Mouse (Mus musculus) myocyte (in vitro differentiated cells): ENCODE measurements around the gene Hmgcs1. TPM values are rescaled to one million over a fixed set of nuclear protein-coding genes. Genes with fewer than 3 reads are reported as not detected.
A peak's percentile ranks its signal among the peaks of the same experiment; 100 is the strongest.

Source experiments
- H3K27me3 ChIP-seq: one replicate; pipeline ENCODE4 v1.6.1; 2011; ENCODE audit not compliant: control insufficient read depth, insufficient read depth, insufficient read length
- H3K36me3 ChIP-seq: one replicate; pipeline ENCODE4 v1.6.1; 2011; ENCODE audit not compliant: control insufficient read depth, insufficient read depth
- H3K4me2 ChIP-seq: one replicate; pipeline ENCODE4 v1.6.1; 2011; ENCODE audit warnings: low read depth, control low read depth
- H3K4me3 ChIP-seq: one replicate; pipeline ENCODE4 v1.5.1; 2011; ENCODE audit warnings: mild to moderate bottlenecking, control low read depth, moderate library complexity
- H3K79me2 ChIP-seq: one replicate; pipeline ENCODE4 v1.6.1; 2011; ENCODE audit not compliant: control insufficient read depth, insufficient read depth
- H3ac ChIP-seq: one replicate; pipeline ENCODE4 v1.6.1; 2011; ENCODE audit not compliant: control insufficient read depth, insufficient read length
- CEBPB ChIP-seq: IDR thresholded peaks from 2 replicates; pipeline ENCODE4 v1.6.1; 2011; ENCODE audit warnings: mild to moderate bottlenecking, moderate library complexity; ENCODE audit not compliant: poor library complexity, insufficient read depth, severe bottlenecking
- E2F4 ChIP-seq: IDR thresholded peaks from one replicate; pipeline ENCODE4 v1.6.1; 2011; ENCODE audit warnings: mild to moderate bottlenecking, control low read depth, moderate library complexity; ENCODE audit not compliant: insufficient read depth
- MAX ChIP-seq: IDR thresholded peaks from one replicate; pipeline ENCODE4 v1.6.1; 2011; ENCODE audit warnings: low read depth, mild to moderate bottlenecking, control low read depth
- MYOD1 ChIP-seq, 3 experiments: IDR thresholded peaks; one replicate each; pipeline ENCODE4 v1.6.1; 2011; ENCODE audit warnings: control low read depth in 2 of 3, low read depth in 2 of 3, mild to moderate bottlenecking in 2 of 3, moderate library complexity in 1 of 3; ENCODE audit not compliant: insufficient read length in 2 of 3, control insufficient read depth in 1 of 3
- MYOG ChIP-seq, 3 experiments: IDR thresholded peaks; one replicate each; pipeline ENCODE4 v1.6.1; 2011; ENCODE audit warnings: control low read depth in 2 of 3, low read depth in 2 of 3, mild to moderate bottlenecking in 2 of 3; ENCODE audit not compliant: insufficient read length in 2 of 3, control insufficient read depth in 1 of 3, insufficient read depth in 1 of 3
- POLR2A ChIP-seq: IDR thresholded peaks from one replicate; pipeline ENCODE4 v1.6.1; 2011; ENCODE audit warnings: low read depth, mild to moderate bottlenecking, control low read depth, moderate library complexity; ENCODE audit not compliant: insufficient read length
- POLR2AphosphoS2 ChIP-seq: IDR thresholded peaks from one replicate; pipeline ENCODE4 v1.6.1; 2011; ENCODE audit warnings: low read depth, control low read depth; ENCODE audit not compliant: insufficient read length
- REST ChIP-seq: IDR thresholded peaks from one replicate; pipeline ENCODE4 v1.6.1; 2011; ENCODE audit warnings: mild to moderate bottlenecking, control low read depth, moderate library complexity; ENCODE audit not compliant: insufficient read depth, insufficient read length
- SRF ChIP-seq: IDR thresholded peaks from one replicate; pipeline ENCODE4 v1.6.1; 2011; ENCODE audit warnings: low read depth; ENCODE audit not compliant: control insufficient read depth, insufficient read length
- TCF12 ChIP-seq: IDR thresholded peaks from one replicate; pipeline ENCODE4 v1.6.1; 2011; ENCODE audit warnings: mild to moderate bottlenecking, control low read depth; ENCODE audit not compliant: poor library complexity, insufficient read depth, severe bottlenecking
- TCF3 ChIP-seq: IDR thresholded peaks from one replicate; pipeline ENCODE4 v1.6.1; 2011; ENCODE audit warnings: low read depth, control low read depth; ENCODE audit not compliant: insufficient read length
- USF1 ChIP-seq: IDR thresholded peaks from one replicate; pipeline ENCODE4 v1.6.1; 2011; ENCODE audit warnings: low read depth, mild to moderate bottlenecking, control low read depth, moderate library complexity
- polyA plus RNA-seq: library from polyadenylated mRNA; unstranded; fragments of >200 nt; fragmentation: generic; extraction: Trizol; gene quantifications from one replicate; pipeline ENCODE4 v1.2.1, GENCODE M21; 2012; ENCODE audit warnings: missing spikeins

Gene Hmgcs1
- polyA plus RNA-seq, 1 experiment: 68.3 TPM

GRCm38 (mm10) chr13:119716105-119716504 is 25.9 kb downstream of the Hmgcs1 start:
- Histone ChIP-seq H3K36me3 (peaks cover 2% of the 10 kb centered on the region), H3K4me2 (no peak overlapping the region), H3K79me2 (no peaks in the 10 kb centered on the region), H3K27me3 (no peaks in the 10 kb centered on the region), H3K4me3 (no peak overlapping the region), H3ac (no peak overlapping the region)
- no peak for TF ChIP-seq POLR2AphosphoS2
- no peak for TF ChIP-seq CEBPB
- no peak for TF ChIP-seq TCF12
- no peak for TF ChIP-seq MAX
- no peak for TF ChIP-seq MYOD1 (IDR thresholded peaks at IDR 0.05; ENCODE audit: control insufficient read depth in 1 of 3, insufficient read length in 2 of 3, low read depth in 2 of 3)
- no peak for TF ChIP-seq REST
- no peak for TF ChIP-seq E2F4
- no peak for TF ChIP-seq POLR2A
- TF ChIP-seq TCF3: no peak
- TF ChIP-seq SRF: no peak
- no peak for TF ChIP-seq USF1
- no peak for TF ChIP-seq MYOG (IDR thresholded peaks at IDR 0.05; ENCODE audit: control insufficient read depth in 1 of 3, insufficient read depth in 1 of 3, insufficient read length in 2 of 3, low read depth in 2 of 3)

GRCm38 (mm10) chr13:119722447-119722846 is 32.3 kb downstream of the Hmgcs1 start:
- Histone ChIP-seq H3K36me3 (no peaks in the 10 kb centered on the region), H3K79me2 (no peaks in the 10 kb centered on the region), H3K4me2 (no peak overlapping the region), H3K4me3 (no peak overlapping the region), H3K27me3 (no peaks in the 10 kb centered on the region), H3ac (no peak overlapping the region)
- TF ChIP-seq USF1: no peak
- no peak for TF ChIP-seq TCF12

- Histone ChIP-seq H3K79me2 (no peaks in the 10 kb centered on the region), H3ac (no peak overlapping the region), H3K27me3 (no peaks in the 10 kb centered on the region), H3K4me3 (no peak overlapping the region), H3K4me2 (peak overlapping the region; percentile 27), H3K36me3 (no peaks in the 10 kb centered on the region)
- no peak for TF ChIP-seq TCF3
- no peak for TF ChIP-seq E2F4
- TF ChIP-seq MYOD1 (IDR thresholded peaks at IDR 0.05; ENCODE audit: control insufficient read depth in 1 of 3, insufficient read length in 2 of 3, low read depth in 2 of 3): no peak
- TF ChIP-seq POLR2A: no peak
- no peak for TF ChIP-seq POLR2AphosphoS2
- TF ChIP-seq MYOG (IDR thresholded peaks at IDR 0.05; ENCODE audit: control insufficient read depth in 1 of 3, insufficient read depth in 1 of 3, insufficient read length in 2 of 3, low read depth in 2 of 3): no peak
- TF ChIP-seq USF1: no peak
- no peak for TF ChIP-seq CEBPB
- no peak for TF ChIP-seq MAX
- no peak for TF ChIP-seq REST
- TF ChIP-seq SRF: no peak
Measured at GRCm38 (mm10) chr13:119723368-119723767, 33.2 kb downstream of the Hmgcs1 start.

GRCm38 (mm10) chr13:119724541-119724940 is 34.4 kb downstream of the Hmgcs1 start:
- Histone ChIP-seq H3K4me3 (no peak overlapping the region), H3K79me2 (no peaks in the 10 kb centered on the region), H3K27me3 (no peaks in the 10 kb centered on the region), H3K36me3 (no peaks in the 10 kb centered on the region), H3ac (no peak overlapping the region), H3K4me2 (no peak overlapping the region)
- TF ChIP-seq MAX: no peak
- TF ChIP-seq MYOD1 (IDR thresholded peaks at IDR 0.05; ENCODE audit: control insufficient read depth in 1 of 3, insufficient read length in 2 of 3, low read depth in 2 of 3): no peak
- no peak for TF ChIP-seq TCF12
- no peak for TF ChIP-seq SRF
- no peak for TF ChIP-seq REST
- TF ChIP-seq TCF3: no peak
- no peak for TF ChIP-seq E2F4
- TF ChIP-seq CEBPB: no peak
- TF ChIP-seq USF1: no peak
- TF ChIP-seq POLR2A: no peak
- no peak for TF ChIP-seq POLR2AphosphoS2
- no peak for TF ChIP-seq MYOG (IDR thresholded peaks at IDR 0.05; ENCODE audit: control insufficient read depth in 1 of 3, insufficient read depth in 1 of 3, insufficient read length in 2 of 3, low read depth in 2 of 3)

- TF ChIP-seq CEBPB: no peak
- TF ChIP-seq POLR2AphosphoS2: no peak
- TF ChIP-seq POLR2A: no peak
- peak; percentile 57 for TF ChIP-seq TCF12
- no peak for TF ChIP-seq USF1
- TF ChIP-seq REST: no peak
- TF ChIP-seq MYOD1 (IDR thresholded peaks at IDR 0.05; ENCODE audit: control insufficient read depth in 1 of 3, insufficient read length in 2 of 3, low read depth in 2 of 3): peak in 2 of 3 experiments; percentile 85 to 98
- TF ChIP-seq TCF3: peak; percentile 36
- peak; percentile 68 to 95 (median 93) for TF ChIP-seq MYOG (IDR thresholded peaks at IDR 0.05; ENCODE audit: control insufficient read depth in 1 of 3, insufficient read depth in 1 of 3, insufficient read length in 2 of 3, low read depth in 2 of 3)
- TF ChIP-seq MAX: no peak
- TF ChIP-seq E2F4: no peak
- no peak for TF ChIP-seq SRF
- Histone ChIP-seq H3K27me3 (no peaks in the 10 kb centered on the region), H3K79me2 (no peaks in the 10 kb centered on the region), H3K4me2 (peak overlapping the region; percentile 24), H3K4me3 (no peak overlapping the region), H3K36me3 (no peaks in the 10 kb centered on the region), H3ac (no peak overlapping the region)
Measured at GRCm38 (mm10) chr13:119727608-119728387, 37.6 kb downstream of the Hmgcs1 start.
